Mouse (Mus musculus) Patski (cell line): ENCODE measurements around the gene Exo5. TPM values are rescaled to one million over a fixed set of nuclear protein-coding genes. Genes with fewer than 3 reads are reported as not detected.

Experiments
- ATAC-seq: fragments of 100-300 bp; one replicate; pipeline ENCODE4 v1.8.0; 2021
- CTCF ChIA-PET: fragments of 350-600 bp; sonication (Branson Sonifier 250); formaldehyde crosslinking; loops from one replicate; lab custom pipeline; 2022; ENCODE audit warnings: inconsistent platforms; lab: Charles Lee
- POLR2A ChIA-PET: fragments of 350-600 bp; sonication (Branson Sonifier 250); formaldehyde crosslinking; loops from one replicate; lab custom pipeline; 2022; ENCODE audit warnings: antibody characterized with exemption, inconsistent platforms; lab: Charles Lee
- DNase-seq: peaks from one replicate; pipeline ENCODE4 v3.0.0-alpha.2; 2011; ENCODE audit warnings: low read depth, low spot score
- H3K27me3 ChIP-seq: fragments of 371-371 bp; one replicate; pipeline ENCODE4 v1.5.1; 2021
- CTCF ChIP-seq: fragments of 100-300 bp; IDR thresholded peaks from one replicate; pipeline ENCODE4 v1.5.1; 2021
- in situ Hi-C: fragments of 300-500 bp; cut with MboI; formaldehyde crosslinking; loops from 3 replicates; pipeline ENCODE4 v1.11.1; 2018; ENCODE audit warnings: low pct_unique_long_range_greater_than_20kb, mixed read lengths
- polyA plus RNA-seq: library from polyadenylated mRNA; unstranded; gene quantifications from one replicate; pipeline ENCODE4 v1.2.3, GENCODE M21; 2021

Gene Exo5
- polyA plus RNA-seq, 1 experiment from 2014 or later: 1.0 TPM

DNA sequence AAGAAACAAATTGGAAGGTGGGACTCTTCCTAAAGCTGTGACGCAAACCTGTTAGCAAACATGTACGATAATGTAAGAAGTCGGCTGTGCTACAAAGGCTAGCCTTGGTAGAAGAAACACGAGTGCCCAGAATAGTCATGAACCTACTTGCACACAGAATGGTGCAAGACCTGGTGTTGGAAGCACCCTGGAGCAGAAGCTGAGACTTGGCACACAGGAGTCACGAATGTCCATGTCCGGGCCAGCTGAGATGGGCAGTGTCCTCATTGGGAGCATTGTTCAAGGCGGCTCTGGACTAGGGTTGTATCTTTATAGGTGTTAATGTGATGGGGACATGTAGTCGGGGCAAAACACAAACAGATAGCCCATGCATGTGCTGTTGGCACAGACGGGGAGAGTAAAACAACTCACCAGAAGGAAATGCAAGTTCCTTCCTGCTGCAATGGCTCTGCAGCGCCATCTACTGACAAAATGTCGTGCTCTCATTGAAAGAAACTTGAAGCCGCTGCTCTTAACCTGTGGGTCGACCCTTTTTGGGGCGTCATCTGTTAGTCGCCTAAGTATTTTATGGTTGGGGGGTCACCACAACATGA is 15.2 kb downstream of the Exo5 start:
- DNase-seq (no peak), ATAC-seq (no peak)
- TF ChIP-seq CTCF: peak; percentile 39
- in situ Hi-C loops: loop anchor here (10.0 to 25.0 kb wide), 5 partner anchors 65 to 1728 kb away; no protein-coding TSS in a partner anchor
- ChIA-PET CTCF (interaction anchor here (0.8 to 1.3 kb wide), 2 partner anchors 16 to 69 kb away, joined by 3 to 4 read pairs; no protein-coding TSS in a partner anchor), POLR2A (no interaction called here)
- H3K27me3 ChIP-seq: no peaks in the 10 kb centered on the region

DNA sequence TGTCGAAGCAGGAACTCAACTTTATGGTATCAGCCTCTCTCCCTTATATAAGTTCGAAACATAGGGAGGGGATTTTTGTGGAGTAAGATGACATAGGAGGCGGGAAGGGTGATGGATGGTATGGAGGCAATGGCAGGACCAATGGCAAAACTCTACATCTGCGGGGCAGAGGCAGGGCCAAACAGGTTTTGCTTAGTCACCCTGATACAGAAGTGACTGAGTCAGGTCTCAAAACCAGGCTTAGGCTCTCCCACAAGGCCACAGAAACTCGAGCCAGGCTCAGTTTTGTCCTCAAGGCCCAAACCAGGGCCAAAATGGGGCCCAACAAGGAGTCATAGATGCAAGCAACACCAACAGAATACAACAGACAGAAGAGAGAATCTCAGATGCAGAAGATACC is 19.2 kb downstream of the Exo5 start:
- ChIA-PET CTCF (no interaction called here), POLR2A (no interaction called here)
- H3K27me3 ChIP-seq: peaks cover 3% of the 10 kb centered on the region
- TF ChIP-seq CTCF: no peak
- ATAC-seq: no peak
- no peak for DNase-seq
- in situ Hi-C loops: loop anchor here (10.0 to 25.0 kb wide), 3 partner anchors 311 to 1732 kb away; no protein-coding TSS in a partner anchor

DNA sequence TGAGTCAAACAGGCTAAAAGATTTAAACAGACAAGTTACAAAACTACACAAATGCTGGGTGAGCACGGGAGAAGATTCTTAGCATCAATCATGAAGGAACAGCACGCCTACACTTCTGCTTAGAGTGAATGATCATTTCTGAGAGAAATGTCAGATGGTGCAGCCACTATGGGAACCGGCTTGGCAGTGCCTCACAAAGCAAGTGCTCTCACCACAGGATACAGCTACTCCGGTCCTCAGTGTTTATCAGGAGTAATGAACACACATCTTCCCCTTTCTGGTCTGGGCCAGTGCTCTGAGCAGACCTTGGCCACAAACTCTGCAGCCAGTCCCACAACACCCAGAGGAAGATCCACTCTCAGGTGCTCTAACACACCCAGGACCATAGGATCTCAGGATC is 20.3 kb downstream of the Exo5 start:
- POLR2A ChIA-PET: no interaction called here

DNA sequence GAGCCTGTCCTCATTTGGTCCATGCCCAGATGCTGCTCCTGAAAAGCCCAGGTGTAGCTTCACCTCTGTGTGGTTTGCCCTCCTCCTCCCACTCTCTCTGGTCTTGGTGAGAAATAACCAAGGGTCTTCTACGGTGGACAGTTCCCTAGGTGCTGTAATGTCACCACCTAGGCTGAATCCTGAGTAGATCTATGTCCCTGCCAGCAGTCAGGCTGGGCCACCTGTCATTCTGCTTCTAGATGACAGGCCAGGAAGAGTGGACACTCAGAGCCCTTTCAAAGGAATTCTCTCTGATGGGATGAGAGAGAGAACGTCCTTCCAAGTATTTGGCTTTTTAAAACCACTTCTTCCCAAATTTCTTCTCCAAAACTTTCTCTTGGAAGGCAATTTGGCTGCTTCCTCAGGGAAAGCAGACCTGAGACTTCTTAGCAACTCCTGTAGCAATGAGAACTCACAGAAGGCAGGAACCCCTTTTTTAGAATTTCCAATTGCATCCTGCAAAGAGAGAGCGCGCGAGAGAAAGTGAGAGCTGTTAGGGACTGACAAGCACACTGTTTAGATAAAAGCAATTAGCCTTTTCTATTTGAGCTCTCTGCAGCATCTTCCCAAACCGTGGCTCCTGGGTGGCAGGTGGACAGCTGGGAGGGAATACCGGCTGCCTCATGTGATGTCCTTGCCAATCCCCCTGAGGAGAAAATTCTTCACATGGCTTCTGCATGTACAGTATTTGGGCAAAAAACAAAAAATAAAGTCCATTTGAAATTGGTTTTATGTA is 28.8 kb downstream of the Exo5 start:
- peaks cover 3% of the 10 kb centered on the region for H3K27me3 ChIP-seq
- ATAC-seq (no peak), DNase-seq (no peak)
- TF ChIP-seq CTCF: no peak
- CTCF ChIA-PET: no interaction called here
- POLR2A ChIA-PET: no interaction called here
- in situ Hi-C loops: loop anchor here (10.0 kb wide), 1 partner anchor 211 kb away; no protein-coding TSS in a partner anchor

More for the DNA sequence above, 20.3 kb downstream of the Exo5 start:
- CTCF ChIA-PET: no interaction called here
- no peak for DNase-seq
- in situ Hi-C loops: loop anchor here (10.0 to 25.0 kb wide), 3 partner anchors 310 to 1733 kb away; no protein-coding TSS in a partner anchor
- ATAC-seq: no peak
- peaks cover 3% of the 10 kb centered on the region for H3K27me3 ChIP-seq
- no peak for TF ChIP-seq CTCF

DNA sequence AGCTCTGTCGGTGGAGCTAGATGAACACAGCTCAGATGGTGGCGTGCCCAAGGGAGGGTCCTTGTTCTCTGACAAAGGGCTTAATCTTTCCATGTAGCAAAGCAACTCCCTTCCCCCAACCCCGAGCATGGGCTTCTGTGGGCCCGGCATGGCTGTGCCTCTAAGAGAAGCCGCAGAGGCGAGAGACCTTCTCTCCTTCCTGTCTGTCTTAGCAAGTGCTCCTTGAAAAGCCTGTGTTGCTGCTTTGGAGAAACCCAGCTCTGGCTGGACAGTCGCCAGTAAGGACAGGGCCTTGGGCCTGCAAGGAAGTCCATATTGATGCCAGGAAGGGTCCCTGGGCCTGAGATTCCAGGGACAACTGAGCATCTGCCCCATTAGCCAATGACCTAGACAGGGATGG is 29.6 kb downstream of the Exo5 start:
- TF ChIP-seq CTCF: no peak
- POLR2A ChIA-PET: no interaction called here
- DNase-seq (no peak), ATAC-seq (no peak)
- CTCF ChIA-PET: no interaction called here
- no peaks in the 10 kb centered on the region for H3K27me3 ChIP-seq
- in situ Hi-C loops: loop anchor here (10.0 kb wide), 1 partner anchor 210 kb away; no protein-coding TSS in a partner anchor

DNA sequence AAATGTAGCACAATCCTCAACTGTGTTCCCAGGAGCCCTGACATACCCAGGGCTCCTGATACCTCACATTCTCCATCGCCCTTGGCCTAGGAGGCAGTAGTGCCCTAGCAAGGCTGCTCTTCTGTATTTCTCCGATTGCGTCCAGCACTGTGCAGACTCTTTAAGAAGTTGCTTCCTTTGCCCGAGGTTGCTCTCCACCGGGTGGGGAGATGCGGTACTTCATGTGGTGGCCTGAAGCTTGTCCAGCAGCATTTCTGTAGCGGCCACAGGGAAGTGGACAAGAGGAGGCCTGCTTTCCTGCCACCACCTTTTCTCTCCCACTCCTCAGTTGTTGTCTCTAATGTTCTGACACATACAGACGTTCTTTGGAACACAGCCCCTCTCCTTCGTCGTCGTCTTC is 30.2 kb downstream of the Exo5 start:
- ChIA-PET POLR2A (no interaction called here), CTCF (no interaction called here)
- no peak for DNase-seq
- no peaks in the 10 kb centered on the region for H3K27me3 ChIP-seq
- no peak for ATAC-seq
- TF ChIP-seq CTCF: no peak
- in situ Hi-C loops: loop anchor here (10.0 kb wide), 1 partner anchor 210 kb away; no protein-coding TSS in a partner anchor

DNA sequence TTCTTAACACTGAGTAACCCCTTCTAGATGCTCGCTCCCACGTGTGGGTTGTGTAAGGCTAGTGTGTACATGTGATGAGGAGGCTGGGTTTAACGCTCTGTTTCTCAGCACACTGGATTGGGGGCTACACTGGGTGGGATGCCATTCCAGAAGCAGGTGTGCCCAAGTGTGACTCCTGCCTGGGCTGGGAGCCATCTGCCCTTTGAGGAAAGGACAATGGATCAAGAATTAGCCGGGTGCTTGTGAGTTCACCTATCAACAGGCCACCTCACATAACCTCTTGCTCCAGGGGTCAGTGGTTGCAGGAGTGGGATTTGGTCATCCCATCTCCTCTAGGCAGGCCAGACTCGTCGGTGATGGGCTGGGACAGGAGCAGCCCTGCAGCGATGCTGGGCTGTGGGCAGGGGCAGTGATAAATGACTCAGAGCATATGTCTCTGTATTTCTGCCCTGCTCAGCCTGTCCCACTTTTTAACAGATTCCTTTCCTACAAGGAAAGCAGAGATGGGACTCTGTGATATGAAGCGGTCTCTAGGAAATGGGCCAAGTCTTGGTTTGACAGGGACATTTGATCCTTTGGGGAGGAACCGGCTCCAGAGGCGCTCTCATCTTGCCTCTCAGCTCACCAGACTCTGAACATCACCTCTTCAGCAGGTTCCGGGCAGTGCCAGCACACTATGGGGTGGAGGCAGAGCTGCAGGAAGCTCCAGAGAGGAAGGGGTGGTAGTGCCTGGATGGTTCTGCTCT is 31.0 kb downstream of the Exo5 start:
- no peak for TF ChIP-seq CTCF
- ATAC-seq (no peak), DNase-seq (no peak)
- in situ Hi-C loops: loop anchor here (10.0 kb wide), 1 partner anchor 209 kb away; no protein-coding TSS in a partner anchor
- H3K27me3 ChIP-seq: no peaks in the 10 kb centered on the region
- ChIA-PET CTCF (no interaction called here), POLR2A (no interaction called here)

DNA sequence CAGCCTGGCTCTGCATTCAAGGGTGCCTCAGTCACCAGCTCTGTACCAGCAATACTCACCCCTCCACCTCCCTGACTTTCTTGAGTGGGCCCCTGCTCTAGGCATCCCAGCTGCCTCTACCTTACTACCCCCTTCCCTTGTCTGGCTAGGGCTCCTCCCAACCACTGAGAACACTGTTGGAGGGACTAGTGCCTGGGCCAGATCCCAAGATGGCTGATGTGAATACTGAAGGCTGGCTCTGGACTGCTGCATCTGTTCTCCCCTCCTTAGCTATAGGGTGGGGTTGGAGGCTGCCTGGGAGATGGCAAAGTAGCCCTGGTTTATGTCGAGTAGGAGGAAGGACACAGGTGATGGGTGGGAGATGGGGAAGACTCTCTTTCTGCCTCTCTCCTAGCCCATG is 32.3 kb downstream of the Exo5 start:
- in situ Hi-C loops: loop anchor here (10.0 kb wide), 1 partner anchor 208 kb away; no protein-coding TSS in a partner anchor

DNA sequence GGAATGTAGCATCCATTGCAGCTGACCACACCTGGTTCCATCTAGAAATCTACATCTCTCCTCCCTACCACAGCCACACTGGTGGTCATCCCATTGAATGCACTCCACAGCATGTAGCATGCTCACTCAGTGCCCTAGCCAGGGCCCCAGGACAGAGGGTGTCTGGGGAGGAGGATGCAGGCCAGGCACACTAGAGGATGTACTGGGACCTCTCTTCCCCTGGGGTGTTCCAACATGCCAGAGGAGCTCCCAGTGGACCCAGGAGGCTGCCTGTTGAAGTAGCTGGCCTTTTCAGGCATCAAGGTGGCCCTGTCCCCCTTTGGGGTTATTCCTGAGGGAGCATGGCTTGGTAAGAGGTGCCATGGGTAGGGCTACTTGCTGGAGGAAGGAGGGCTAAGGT is 32.9 kb downstream of the Exo5 start:
- in situ Hi-C loops: loop anchor here (10.0 kb wide), 1 partner anchor 207 kb away; no protein-coding TSS in a partner anchor
- no peak for ATAC-seq
- TF ChIP-seq CTCF: no peak
- no peaks in the 10 kb centered on the region for H3K27me3 ChIP-seq
- DNase-seq: no peak
- ChIA-PET POLR2A (no interaction called here), CTCF (no interaction called here)

More for the DNA sequence above, 32.3 kb downstream of the Exo5 start:
- ChIA-PET CTCF (no interaction called here), POLR2A (no interaction called here)
- no peaks in the 10 kb centered on the region for H3K27me3 ChIP-seq
- no peak for TF ChIP-seq CTCF
- DNase-seq (no peak), ATAC-seq (no peak)

DNA sequence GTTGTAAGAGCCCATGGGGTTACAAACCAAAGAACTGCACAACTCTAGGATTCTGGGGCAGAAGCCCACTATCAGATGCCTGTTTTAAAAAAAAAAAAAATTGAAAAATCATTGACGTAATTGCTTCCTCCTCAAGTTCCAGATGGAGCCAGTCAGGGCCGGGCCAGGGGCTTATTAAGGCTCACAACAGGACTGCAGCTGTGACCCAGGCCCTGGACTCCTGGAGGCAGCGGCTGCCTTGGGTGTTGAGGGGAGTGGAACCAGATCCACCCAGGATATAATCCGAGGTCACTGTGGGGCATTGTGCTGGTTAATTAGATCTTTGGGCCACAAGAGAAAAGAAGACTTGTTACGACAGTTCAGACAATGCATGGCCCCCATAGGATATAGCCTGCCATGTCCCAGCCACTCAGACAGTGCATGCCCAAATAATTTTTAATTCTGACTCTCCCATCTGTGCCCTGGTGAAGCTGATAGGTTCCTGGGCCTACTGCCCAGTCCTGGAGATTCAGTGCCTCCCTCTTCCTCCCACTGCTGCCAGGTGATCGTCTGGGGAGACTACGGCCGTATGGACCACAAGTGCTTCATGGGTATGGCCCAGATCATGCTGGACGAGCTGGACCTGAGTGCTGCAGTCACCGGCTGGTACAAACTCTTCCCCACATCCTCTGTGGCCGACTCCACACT is 33.9 kb downstream of the Exo5 start:
- in situ Hi-C loops: loop anchor here (10.0 kb wide), 1 partner anchor 206 kb away; no protein-coding TSS in a partner anchor
- no peak for TF ChIP-seq CTCF
- DNase-seq (no peak), ATAC-seq (no peak)
- CTCF ChIA-PET: no interaction called here
- POLR2A ChIA-PET: no interaction called here
- H3K27me3 ChIP-seq: no peaks in the 10 kb centered on the region
